Mouse (Mus musculus) lung, postnatal 4 days (tissue): ENCODE results near the gene Traf3ip1.

Source experiments
- DNase-seq, 2 experiments: peaks; one replicate each; pipeline ENCODE4 v3.0.0; 2021

The Traf3ip1 gene

GRCm38 (mm10) chr1:91537786-91538569 lies 43.5 kb downstream of the Traf3ip1 start:
- no peak for DNase-seq

- DNase-seq = no peak
Measured at GRCm38 (mm10) chr1:91538570-91538929, 44.1 kb downstream of the Traf3ip1 start.

- no peak for DNase-seq
Measured at GRCm38 (mm10) chr1:91539246-91539645, 44.8 kb downstream of the Traf3ip1 start.

GRCm38 (mm10) chr1:91539704-91540270 lies 45.3 kb downstream of the Traf3ip1 start:
- peak; percentile 31 to 49 for DNase-seq

GRCm38 (mm10) chr1:91540271-91540826 lies 45.9 kb downstream of the Traf3ip1 start, which contains the start of gene Asb1:
TSS of gene Asb1 (plus strand) at chr1:91540544.
- peak; percentile 95 to 98 for DNase-seq

- no peak for DNase-seq
Measured at GRCm38 (mm10) chr1:91541042-91541592, 46.7 kb downstream of the Traf3ip1 start.

GRCm38 (mm10) chr1:91543974-91544373 lies 49.5 kb downstream of the Traf3ip1 start:
- DNase-seq = no peak

- no peak for DNase-seq
Measured at GRCm38 (mm10) chr1:91545226-91545625, 50.8 kb downstream of the Traf3ip1 start.

GRCm38 (mm10) chr1:91547567-91547966 lies 53.1 kb downstream of the Traf3ip1 start:
- DNase-seq = no peak

- DNase-seq = no peak
Measured at GRCm38 (mm10) chr1:91549073-91549472, 54.6 kb downstream of the Traf3ip1 start.

GRCm38 (mm10) chr1:91557099-91557498 lies 62.7 kb downstream of the Traf3ip1 start:
- DNase-seq = no peak

GRCm38 (mm10) chr1:91561226-91561625 lies 66.8 kb downstream of the Traf3ip1 start:
- DNase-seq = peak in 1 of 2 experiments; percentile 11

GRCm38 (mm10) chr1:91562977-91563590 lies 68.6 kb downstream of the Traf3ip1 start:
- peak in 1 of 2 experiments; percentile 24 for DNase-seq

GRCm38 (mm10) chr1:91564004-91564403 lies 69.6 kb downstream of the Traf3ip1 start:
- DNase-seq = peak in 1 of 2 experiments; percentile 25

GRCm38 (mm10) chr1:91564598-91564997 lies 70.2 kb downstream of the Traf3ip1 start:
- no peak for DNase-seq

GRCm38 (mm10) chr1:91567269-91567668 lies 72.8 kb downstream of the Traf3ip1 start:
- peak in 1 of 2 experiments; percentile 5 for DNase-seq

GRCm38 (mm10) chr1:91572458-91572857 lies 78.0 kb downstream of the Traf3ip1 start:
- DNase-seq = no peak

- DNase-seq = peak; percentile 40 to 61
Measured at GRCm38 (mm10) chr1:91574208-91574607, 79.8 kb downstream of the Traf3ip1 start.

- peak in 1 of 2 experiments; percentile 27 for DNase-seq
Measured at GRCm38 (mm10) chr1:91577883-91578517, 83.6 kb downstream of the Traf3ip1 start.
